Mouse (Mus musculus): ENCODE data around the gene Gucd1. TPM values are rescaled to one million over a fixed set of nuclear protein-coding genes. Genes with fewer than 3 reads are reported as not detected.
A peak's percentile ranks its signal among the peaks of the same experiment; 100 is the strongest.

The Gucd1 gene
- total and polyA plus RNA-seq, 3 experiments, result 16.8 to 19.0 (median 18.0) TPM

DNA sequence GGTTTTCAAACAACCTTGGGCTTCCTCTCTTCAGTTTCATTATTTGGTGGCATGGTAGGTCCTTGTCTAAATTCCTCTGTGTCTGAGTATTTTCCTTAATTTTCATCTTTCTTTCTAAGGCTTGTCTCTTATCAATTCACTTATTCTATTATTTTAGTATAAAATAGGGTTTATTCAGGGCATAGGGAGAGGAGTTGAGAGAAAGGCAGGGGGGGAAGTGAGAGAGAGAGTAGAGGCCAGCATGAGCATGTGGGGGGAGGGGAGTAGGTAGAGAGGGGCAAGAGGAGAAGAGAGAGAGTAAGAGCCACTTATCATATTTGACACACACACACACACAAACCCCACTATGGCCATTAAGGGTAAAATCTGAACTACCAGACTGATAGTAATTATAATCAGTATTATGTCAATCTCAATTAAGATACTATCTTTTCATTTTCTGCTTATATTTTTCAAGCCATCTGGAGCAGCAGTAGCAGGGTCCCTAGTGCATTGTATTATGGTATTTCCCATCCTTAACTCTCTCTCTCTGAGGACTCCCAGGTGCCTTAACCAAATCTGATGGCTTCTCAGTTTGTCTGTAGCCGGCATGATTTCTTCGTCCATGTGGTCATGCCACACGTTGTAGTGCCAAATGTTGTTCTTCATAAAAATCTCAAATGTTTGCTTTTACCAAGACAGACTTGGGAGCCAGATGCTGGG is 26.4 kb downstream of the Gucd1 start:
- H3K9me3 ChIP-seq (replicated peaks; ENCODE audit: low read length), result no peaks in the 10 kb centered on the region
- H3K4me2 ChIP-seq (ENCODE audit: insufficient read depth, low read depth, poor library complexity, severe bottlenecking), result peak overlapping the region; percentile 84
- in situ Hi-C loops (cut with MboI; ENCODE audit: low pct_ligation_motif_present, low pct_unique_long_range_greater_than_20kb, low sequenced_read_pairs) (no loop called here), dilution Hi-C loops (cut with MboI; ENCODE audit: extremely low pct_ligation_motif_present, extremely low pct_unique_long_range_greater_than_20kb, low sequenced_read_pairs) (no loop called here)
- TF ChIP-seq SIN3A (IDR thresholded peaks at IDR 0.05; ENCODE audit: low read length) (0 out of 2 replicates have a peak, but pooled peaks have one; percentile 9), POLR2AphosphoS2 (IDR thresholded peaks at IDR 0.05; ENCODE audit: low read depth, low read length) (no peak), KAT2A (IDR thresholded peaks at IDR 0.05; ENCODE audit: insufficient replicate concordance, low read length) (no peak), TCF12 (IDR thresholded peaks at IDR 0.05; ENCODE audit: low read depth, low read length) (peak; percentile 14; the same call in 1 of the 2 replicates), JUND (conservative IDR thresholded peaks at IDR 0.05; ENCODE audit: low read depth, low read length) (0 out of 2 replicates have a peak, but pooled peaks have one; percentile 3), NRF1 (IDR thresholded peaks at IDR 0.05; ENCODE audit: low read depth, low read length) (0 out of 2 replicates have a peak, but pooled peaks have one; percentile 11), JUN (IDR thresholded peaks at IDR 0.05; ENCODE audit: insufficient read depth, low read depth, low read length) (no peak), MYC (IDR thresholded peaks at IDR 0.05; ENCODE audit: low read depth, low read length) (peak; percentile 60), EP300 (IDR thresholded peaks at IDR 0.05; ENCODE audit: low read length) (peak; percentile 20; the same call in 1 of the 2 replicates), USF1 (IDR thresholded peaks at IDR 0.05; ENCODE audit: low read depth, low read length) (no peak), MXI1 (IDR thresholded peaks at IDR 0.05; ENCODE audit: low read depth, low read length) (peak; percentile 63; the same call in 1 of the 2 replicates), MAX (IDR thresholded peaks at IDR 0.05; ENCODE audit: low read length) (peak; percentile 68; the same call in 1 of the 2 replicates), CHD2 (IDR thresholded peaks at IDR 0.05; ENCODE audit: low read length) (peak; percentile 86), MAZ (IDR thresholded peaks at IDR 0.05; ENCODE audit: low read depth, low read length) (0 out of 2 replicates have a peak, but pooled peaks have one; percentile 56), CHD1 (IDR thresholded peaks at IDR 0.05; ENCODE audit: low read depth, low read length) (no peak), IRF4 (IDR thresholded peaks at IDR 0.05; ENCODE audit: low read depth, low read length) (peak; percentile 58; the same call in 1 of the 2 replicates), RAD21 (IDR thresholded peaks at IDR 0.05; ENCODE audit: low read depth, low read length) (no peak), GABPA (IDR thresholded peaks at IDR 0.05; ENCODE audit: insufficient replicate concordance, low read depth, low read length) (no peak)
- peaks cover 14 to 57% of the 10 kb centered on the region in 2 experiments; a peak in 3 of 4 replicates for H3K4me1 ChIP-seq (ENCODE audit: control insufficient read depth in 1 of 2, insufficient read depth in 2 of 2)
- H3K36me3 ChIP-seq (replicated peaks in 1 of 2; ENCODE audit: control insufficient read depth in 1 of 2, insufficient read depth in 1 of 2, low read length in 1 of 2), result no peaks in the 10 kb centered on the region
- peak; percentile 74 for DNase-seq (ENCODE audit: extremely low read depth)
- H3K27ac ChIP-seq (ENCODE audit: insufficient read depth, low read depth), result peak overlapping the region; percentile 58; the same call in 1 of the 2 replicates
- no peaks in the 10 kb centered on the region for H3K79me2 ChIP-seq (replicated peaks; ENCODE audit: control insufficient read depth, extremely low read depth, insufficient read depth, poor library complexity, severe bottlenecking)
- H3K27me3 ChIP-seq (replicated peaks), result no peaks in the 10 kb centered on the region
- H3K4me3 ChIP-seq (replicated peaks in 1 of 3; ENCODE audit: low read depth in 2 of 3, low read length in 2 of 3, poor library complexity in 1 of 3), result no peak overlapping the region
- H3K9ac ChIP-seq (ENCODE audit: insufficient read depth, low read depth), result peak overlapping the region; percentile 71

- H3K9me3 ChIP-seq (replicated peaks; ENCODE audit: low read length), result no peaks in the 10 kb centered on the region
- no peak overlapping the region for H3K4me2 ChIP-seq (ENCODE audit: insufficient read depth, low read depth, poor library complexity, severe bottlenecking)
- no peak overlapping the region for H3K4me3 ChIP-seq (replicated peaks in 1 of 3; ENCODE audit: low read depth in 2 of 3, low read length in 2 of 3, poor library complexity in 1 of 3)
- H3K4me1 ChIP-seq (ENCODE audit: control insufficient read depth in 1 of 2, insufficient read depth in 2 of 2), result peaks cover 16 to 63% of the 10 kb centered on the region in 2 experiments; a peak in 3 of 4 replicates
- no peaks in the 10 kb centered on the region for H3K36me3 ChIP-seq (replicated peaks in 1 of 2; ENCODE audit: control insufficient read depth in 1 of 2, insufficient read depth in 1 of 2, low read length in 1 of 2)
- H3K27ac ChIP-seq (ENCODE audit: insufficient read depth, low read depth), result no peak overlapping the region
- no peaks in the 10 kb centered on the region for H3K79me2 ChIP-seq (replicated peaks; ENCODE audit: control insufficient read depth, extremely low read depth, insufficient read depth, poor library complexity, severe bottlenecking)
- no peak overlapping the region for H3K9ac ChIP-seq (ENCODE audit: insufficient read depth, low read depth)
- no peak for DNase-seq (ENCODE audit: extremely low read depth)
- no peak for TF ChIP-seq POLR2A (IDR thresholded peaks at IDR 0.05; ENCODE audit: low read depth, low read length)
- TF ChIP-seq SMC3 (IDR thresholded peaks at IDR 0.05; ENCODE audit: low read depth, low read length), result no peak
- no peak for TF ChIP-seq TBP (conservative IDR thresholded peaks at IDR 0.05; ENCODE audit: low read depth, low read length)
- TF ChIP-seq MAZ (IDR thresholded peaks at IDR 0.05; ENCODE audit: low read depth, low read length), result no peak
- no peak for TF ChIP-seq ZC3H11A (IDR thresholded peaks at IDR 0.05; ENCODE audit: low read depth, low read length)
- TF ChIP-seq MAFK (IDR thresholded peaks at IDR 0.05; ENCODE audit: insufficient replicate concordance, low read length), result no peak
- no peak for TF ChIP-seq MEF2A (IDR thresholded peaks at IDR 0.05; ENCODE audit: borderline replicate concordance, low read depth, low read length)
- no peak for TF ChIP-seq ZKSCAN1 (IDR thresholded peaks at IDR 0.05; ENCODE audit: borderline replicate concordance, low read depth, low read length)
- no peak for TF ChIP-seq ZNF384 (IDR thresholded peaks at IDR 0.05; ENCODE audit: low read depth, low read length)
- TF ChIP-seq ELF1 (IDR thresholded peaks at IDR 0.05; ENCODE audit: low read depth, low read length), result no peak
- no peak for TF ChIP-seq RAD21 (IDR thresholded peaks at IDR 0.05; ENCODE audit: low read depth, low read length)
- no peak for TF ChIP-seq MYC (IDR thresholded peaks at IDR 0.05; ENCODE audit: low read depth, low read length)
- no peak for TF ChIP-seq SIN3A (IDR thresholded peaks at IDR 0.05; ENCODE audit: low read length)
- no peak for TF ChIP-seq PAX5 (IDR thresholded peaks at IDR 0.05; ENCODE audit: low read length)
- TF ChIP-seq MAX (IDR thresholded peaks at IDR 0.05; ENCODE audit: low read length), result no peak
- H3K27me3 ChIP-seq (replicated peaks), result no peaks in the 10 kb centered on the region
- in situ Hi-C loops (cut with MboI; ENCODE audit: low pct_ligation_motif_present, low pct_unique_long_range_greater_than_20kb, low sequenced_read_pairs) (no loop called here), dilution Hi-C loops (cut with MboI; ENCODE audit: extremely low pct_ligation_motif_present, extremely low pct_unique_long_range_greater_than_20kb, low sequenced_read_pairs) (no loop called here)
These were observed 27.0 kb downstream of the Gucd1 start for GRCm38 (mm10) chr10:75490731-75491130.

Data from CH12.LX (cell line).